Mouse (Mus musculus) forebrain, embryonic 11.5 days (tissue): ENCODE measurements at regions not wholly inside any gene's neighbourhood (a gene's known extent, or its start where the extent isn't known, plus 50 kb on each side); places are given as distances from the start of the nearest gene placed in this dataset.

Experiments
- ATAC-seq: fragments of 200-750 bp; cut with Nextera tagmentation; replicated peaks from 2 replicates; pipeline ENCODE4 v1.8.0; 2017; ENCODE audit warnings: moderate TSS enrichment; ENCODE audit not compliant: low FRiP score
- DNase-seq: peaks from one replicate; pipeline ENCODE4 v3.0.0-alpha.2; 2017; ENCODE audit warnings: low spot score
- H3K27ac ChIP-seq: fragments of 300-500 bp; sonication (generic); 2 replicates; pipeline ENCODE4 v1.5.1; 2014; ENCODE audit warnings: low read depth, low read length
- H3K27me3 ChIP-seq: fragments of 300-500 bp; sonication (generic); 2 replicates; pipeline ENCODE4 v1.6.1; 2014; ENCODE audit warnings: mild to moderate bottlenecking, low read length, mixed read lengths; ENCODE audit not compliant: control insufficient read depth, insufficient read depth
- H3K36me3 ChIP-seq: fragments of 300-500 bp; sonication (generic); 2 replicates; pipeline ENCODE4 v1.6.1; 2014; ENCODE audit warnings: mild to moderate bottlenecking, low read length, moderate library complexity, mixed read lengths; ENCODE audit not compliant: control insufficient read depth, insufficient read depth
- H3K4me1 ChIP-seq: fragments of 300-500 bp; sonication (generic); replicated peaks from 2 replicates; pipeline ENCODE4 v1.6.1; 2014; ENCODE audit warnings: low read length, mixed read lengths; ENCODE audit not compliant: control insufficient read depth, insufficient read depth
- H3K4me2 ChIP-seq: fragments of 300-500 bp; sonication (generic); 2 replicates; pipeline ENCODE4 v1.6.1; 2014; ENCODE audit warnings: low read depth, mild to moderate bottlenecking, low read length, moderate library complexity, mixed read lengths; ENCODE audit not compliant: severe bottlenecking
- H3K4me3 ChIP-seq: fragments of 300-500 bp; sonication (generic); 2 replicates; pipeline ENCODE4 v1.5.1; 2014; ENCODE audit warnings: low read depth, low read length
- H3K9ac ChIP-seq: fragments of 300-500 bp; sonication (generic); 2 replicates; pipeline ENCODE4 v1.6.1; 2014; ENCODE audit warnings: low read length
- H3K9me3 ChIP-seq: fragments of 300-500 bp; sonication (generic); 2 replicates; pipeline ENCODE4 v1.6.1; 2016; ENCODE audit warnings: low read length, mixed read lengths; ENCODE audit not compliant: control insufficient read depth
- WGBS: fragments of 180-500 bp; shearing (Covaris S2); extraction: QIAGEN DNeasy Blood & Tissue Kit; methylation state at CpG from one replicate; pipeline ENCODE4 v1.1.7; 2014; 5-methylcytosine and 5-hydroxymethylcytosine counted together

GRCm38 (mm10) chr2:158929507-158929906, 134.9 kb downstream of the Dhx35 start:
- no peak overlapping the region for H3K4me3 ChIP-seq
- no peak overlapping the region for H3K9ac ChIP-seq
- no peaks in the 10 kb centered on the region for H3K36me3 ChIP-seq
- H3K4me2 ChIP-seq, result no peak overlapping the region
- no peaks in the 10 kb centered on the region for H3K27me3 ChIP-seq
- H3K27ac ChIP-seq, result no peak overlapping the region
- no peak for DNase-seq
- H3K9me3 ChIP-seq, result no peaks in the 10 kb centered on the region
- H3K4me1 ChIP-seq, result no peaks in the 10 kb centered on the region
- no peak for ATAC-seq
- WGBS, result 75% methylated on average over 9 of the region's 9 CpGs

GRCm38 (mm10) chr2:158937948-158938565, 143.4 kb downstream of the Dhx35 start:
- no peak for ATAC-seq
- WGBS, result 58% methylated on average over 2 of the region's 2 CpGs

GRCm38 (mm10) chr2:158949418-158949817, 154.8 kb downstream of the Dhx35 start:
- Histone ChIP-seq H3K27me3 (no peaks in the 10 kb centered on the region), H3K27ac (no peak overlapping the region), H3K9ac (no peak overlapping the region), H3K4me3 (no peak overlapping the region), H3K4me2 (no peak overlapping the region), H3K4me1 (no peaks in the 10 kb centered on the region), H3K9me3 (no peaks in the 10 kb centered on the region), H3K36me3 (no peaks in the 10 kb centered on the region)
- no peak for DNase-seq
- ATAC-seq, result peak; percentile 49; the same call in 1 of the 2 replicates
- 23% methylated on average over 6 of the region's 6 CpGs for WGBS

More at GRCm38 (mm10) chr2:158937948-158938565, 143.4 kb downstream of the Dhx35 start:
- no peaks in the 10 kb centered on the region for H3K4me1 ChIP-seq
- H3K27me3 ChIP-seq, result no peaks in the 10 kb centered on the region
- H3K9ac ChIP-seq, result no peak overlapping the region
- H3K27ac ChIP-seq, result no peak overlapping the region
- no peaks in the 10 kb centered on the region for H3K9me3 ChIP-seq
- H3K4me2 ChIP-seq, result no peak overlapping the region
- H3K4me3 ChIP-seq, result no peak overlapping the region
- no peaks in the 10 kb centered on the region for H3K36me3 ChIP-seq
- no peak for DNase-seq

- Histone ChIP-seq H3K4me3 (no peak overlapping the region), H3K36me3 (no peaks in the 10 kb centered on the region), H3K4me2 (no peak overlapping the region), H3K9ac (no peak overlapping the region), H3K27me3 (no peaks in the 10 kb centered on the region), H3K9me3 (no peaks in the 10 kb centered on the region), H3K27ac (no peak overlapping the region), H3K4me1 (no peaks in the 10 kb centered on the region)
- no peak for ATAC-seq
- peak; percentile 59 for DNase-seq
- 38% methylated on average over 3 of the region's 3 CpGs for whole genome bisulfite sequencing
These were observed 156.5 kb downstream of the Dhx35 start for GRCm38 (mm10) chr2:158951061-158951460.

- ATAC-seq (no peak), DNase-seq (peak; percentile 14)
- H3K4me2 ChIP-seq, result no peak overlapping the region
- H3K4me3 ChIP-seq, result no peak overlapping the region
- no peaks in the 10 kb centered on the region for H3K4me1 ChIP-seq
- no peak overlapping the region for H3K27ac ChIP-seq
- 77% methylated on average over 11 of the region's 11 CpGs for WGBS
- H3K27me3 ChIP-seq, result no peaks in the 10 kb centered on the region
- no peaks in the 10 kb centered on the region for H3K36me3 ChIP-seq
- H3K9me3 ChIP-seq, result no peaks in the 10 kb centered on the region
- no peak overlapping the region for H3K9ac ChIP-seq
These were observed 162.3 kb downstream of the Dhx35 start for GRCm38 (mm10) chr2:158956888-158957287.

GRCm38 (mm10) chr2:158965003-158965665, 170.5 kb downstream of the Dhx35 start:
- H3K4me3 ChIP-seq, result no peak overlapping the region
- ATAC-seq, result no peak
- H3K9me3 ChIP-seq, result no peaks in the 10 kb centered on the region
- H3K4me1 ChIP-seq, result no peaks in the 10 kb centered on the region
- H3K4me2 ChIP-seq, result no peak overlapping the region
- WGBS, result 85% methylated on average over 6 of the region's 6 CpGs
- no peak for DNase-seq
- H3K36me3 ChIP-seq, result no peaks in the 10 kb centered on the region
- no peak overlapping the region for H3K27ac ChIP-seq
- no peaks in the 10 kb centered on the region for H3K27me3 ChIP-seq
- no peak overlapping the region for H3K9ac ChIP-seq

- DNase-seq, result no peak
- H3K9ac ChIP-seq, result no peak overlapping the region
- ATAC-seq, result no peak
- no peaks in the 10 kb centered on the region for H3K36me3 ChIP-seq
- no peak overlapping the region for H3K27ac ChIP-seq
- no peaks in the 10 kb centered on the region for H3K27me3 ChIP-seq
- no peak overlapping the region for H3K4me2 ChIP-seq
- WGBS, result 64% methylated on average over 2 of the region's 2 CpGs
- H3K4me3 ChIP-seq, result no peak overlapping the region
- H3K9me3 ChIP-seq, result no peaks in the 10 kb centered on the region
- H3K4me1 ChIP-seq, result no peaks in the 10 kb centered on the region
These were observed 177.6 kb downstream of the Dhx35 start for GRCm38 (mm10) chr2:158972178-158972577.

GRCm38 (mm10) chr2:158985529-158986148, 191.0 kb downstream of the Dhx35 start:
- 76% methylated on average over 17 of the region's 17 CpGs for WGBS

More at GRCm38 (mm10) chr2:158985529-158986148, 191.0 kb downstream of the Dhx35 start:
- ATAC-seq (no peak), DNase-seq (peak; percentile 55)
- no peaks in the 10 kb centered on the region for H3K27me3 ChIP-seq
- H3K27ac ChIP-seq, result no peak overlapping the region
- no peak overlapping the region for H3K9ac ChIP-seq
- no peaks in the 10 kb centered on the region for H3K4me1 ChIP-seq
- no peak overlapping the region for H3K4me2 ChIP-seq
- H3K4me3 ChIP-seq, result no peak overlapping the region
- H3K9me3 ChIP-seq, result no peaks in the 10 kb centered on the region
- H3K36me3 ChIP-seq, result no peaks in the 10 kb centered on the region
